Mouse (Mus musculus): ENCODE data around the gene Opcml.

DNA sequence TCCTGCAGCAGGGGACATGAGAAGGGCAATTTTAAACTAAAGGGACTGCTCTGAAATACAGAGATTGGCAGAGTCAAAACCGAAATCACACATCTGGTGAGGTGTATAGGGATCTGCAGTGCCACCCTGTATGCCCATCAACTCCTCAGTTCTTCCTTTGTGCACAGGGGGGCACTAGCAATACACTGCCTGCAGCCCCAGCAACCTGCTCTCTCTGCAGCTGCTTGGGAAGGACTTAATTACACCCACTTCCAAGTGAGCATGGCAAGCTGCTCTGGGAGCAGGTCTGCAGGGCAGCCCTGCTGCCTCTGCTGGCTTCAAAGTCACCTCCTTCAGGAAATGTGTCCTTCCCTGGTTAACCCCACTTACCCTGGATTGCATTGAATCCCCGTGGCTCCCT is 1147.4 kb downstream of the Opcml start:
- TF ChIP-seq USF1 (IDR thresholded peaks at IDR 0.05; ENCODE audit: low read depth) (no peak), MYOD1 (IDR thresholded peaks at IDR 0.05; ENCODE audit: control insufficient read depth in 1 of 3, insufficient read length in 2 of 3, low read depth in 2 of 3) (no peak), CEBPB (IDR thresholded peaks at IDR 0.05; ENCODE audit: insufficient read depth, poor library complexity, severe bottlenecking) (no peak), POLR2A (IDR thresholded peaks at IDR 0.05; ENCODE audit: insufficient read length, low read depth) (no peak), POLR2AphosphoS2 (IDR thresholded peaks at IDR 0.05; ENCODE audit: insufficient read length, low read depth) (no peak)
